Mouse (Mus musculus) forebrain, embryonic 16.5 days (tissue): ENCODE data around the gene Kcnj12. TPM values are rescaled to one million over a fixed set of nuclear protein-coding genes. Genes with fewer than 3 reads are reported as not detected.

ENCODE experiments used
- ATAC-seq: fragments of 200-750 bp; cut with Nextera tagmentation; 2 replicates; pipeline ENCODE4 v1.8.0; 2017; ENCODE audit warnings: mild to moderate bottlenecking, moderate library complexity
- H3K27ac ChIP-seq: fragments of 300-500 bp; sonication (generic); 2 replicates; pipeline ENCODE4 v1.5.1; 2014; ENCODE audit warnings: low read length, control low read depth
- H3K27me3 ChIP-seq: fragments of 300-500 bp; sonication (generic); replicated peaks from 2 replicates; pipeline ENCODE4 v1.6.1; 2014; ENCODE audit warnings: low read length; ENCODE audit not compliant: control insufficient read depth, insufficient read depth
- H3K36me3 ChIP-seq: fragments of 300-500 bp; sonication (generic); 2 replicates; pipeline ENCODE4 v1.6.1; 2014; ENCODE audit not compliant: control insufficient read depth, insufficient read depth
- H3K4me1 ChIP-seq: fragments of 300-500 bp; sonication (generic); replicated peaks from 2 replicates; pipeline ENCODE4 v1.6.1; 2014; ENCODE audit warnings: low read length; ENCODE audit not compliant: control insufficient read depth, insufficient read depth
- H3K4me2 ChIP-seq: fragments of 300-500 bp; sonication (generic); 2 replicates; pipeline ENCODE4 v1.6.1; 2014; ENCODE audit warnings: mild to moderate bottlenecking, low read length, control low read depth
- H3K4me3 ChIP-seq: fragments of 300-500 bp; sonication (generic); replicated peaks from 2 replicates; pipeline ENCODE4 v1.5.1; 2014; ENCODE audit warnings: mild to moderate bottlenecking, low read length, control low read depth
- H3K9ac ChIP-seq: fragments of 300-500 bp; sonication (generic); replicated peaks from 2 replicates; pipeline ENCODE4 v1.6.1; 2014; ENCODE audit warnings: low read depth, low read length, control low read depth
- H3K9me3 ChIP-seq: fragments of 300-500 bp; sonication (generic); 2 replicates; pipeline ENCODE4 v1.6.1; 2016; ENCODE audit warnings: low read length; ENCODE audit not compliant: control insufficient read depth
- WGBS: fragments of 180-500 bp; shearing (Covaris S2); extraction: QIAGEN DNeasy Blood & Tissue Kit; methylation state at CpG from one replicate; pipeline ENCODE4 v1.1.7; 2014; 5-methylcytosine and 5-hydroxymethylcytosine counted together
- polyA plus RNA-seq: library from polyadenylated mRNA; unstranded; fragments of >200 nt; fragmentation: Nextera tagmentation; extraction: Ambion mirVana; gene quantifications from 2 replicates; pipeline ENCODE4 v1.2.1, GENCODE M21; 2015

Kcnj12 gene
- polyA plus RNA-seq, 1 experiment from 2014 or later = 1.6 TPM

DNA sequence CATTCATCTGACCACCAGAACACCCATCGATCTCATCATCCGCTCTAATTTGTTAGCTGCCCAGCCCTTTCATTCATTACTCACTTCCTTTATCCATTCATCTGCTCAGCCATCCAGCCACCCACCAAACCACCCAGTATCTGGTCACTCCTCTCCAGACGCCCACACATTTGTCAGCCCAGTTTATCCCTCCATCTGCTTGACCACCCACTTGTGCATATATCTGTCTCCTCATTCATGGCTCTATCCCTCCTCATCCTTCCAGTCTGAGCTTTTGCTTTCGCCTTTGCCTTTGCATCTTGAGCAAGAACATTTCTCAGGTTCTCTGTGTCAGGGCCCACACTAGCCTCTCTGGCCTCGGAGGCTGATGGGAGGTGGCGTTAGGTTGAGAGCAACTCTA, 41.1 kb downstream of the Kcnj12 start:
- H3K9me3 ChIP-seq = no peaks in the 10 kb centered on the region
- peaks cover 5% of the 10 kb centered on the region for H3K4me1 ChIP-seq
- WGBS = 85% methylated on average over 6 of the region's 6 CpGs
- no peak overlapping the region for H3K27ac ChIP-seq
- ATAC-seq = no peak
- no peak overlapping the region for H3K4me2 ChIP-seq
- H3K9ac ChIP-seq = no peak overlapping the region
- H3K27me3 ChIP-seq = no peaks in the 10 kb centered on the region
- H3K36me3 ChIP-seq = no peaks in the 10 kb centered on the region
- no peak overlapping the region for H3K4me3 ChIP-seq

GRCm38 (mm10) chr11:61065620-61066019, 43.3 kb downstream of the Kcnj12 start:
- ATAC-seq = no peak
- Histone ChIP-seq H3K4me3 (no peak overlapping the region), H3K9me3 (no peaks in the 10 kb centered on the region), H3K4me1 (no peaks in the 10 kb centered on the region; the same call in 1 of the 2 replicates), H3K27me3 (no peaks in the 10 kb centered on the region), H3K4me2 (no peak overlapping the region), H3K9ac (no peak overlapping the region), H3K36me3 (no peaks in the 10 kb centered on the region), H3K27ac (no peak overlapping the region)
- 88% methylated on average over 6 of the region's 6 CpGs for WGBS

DNA sequence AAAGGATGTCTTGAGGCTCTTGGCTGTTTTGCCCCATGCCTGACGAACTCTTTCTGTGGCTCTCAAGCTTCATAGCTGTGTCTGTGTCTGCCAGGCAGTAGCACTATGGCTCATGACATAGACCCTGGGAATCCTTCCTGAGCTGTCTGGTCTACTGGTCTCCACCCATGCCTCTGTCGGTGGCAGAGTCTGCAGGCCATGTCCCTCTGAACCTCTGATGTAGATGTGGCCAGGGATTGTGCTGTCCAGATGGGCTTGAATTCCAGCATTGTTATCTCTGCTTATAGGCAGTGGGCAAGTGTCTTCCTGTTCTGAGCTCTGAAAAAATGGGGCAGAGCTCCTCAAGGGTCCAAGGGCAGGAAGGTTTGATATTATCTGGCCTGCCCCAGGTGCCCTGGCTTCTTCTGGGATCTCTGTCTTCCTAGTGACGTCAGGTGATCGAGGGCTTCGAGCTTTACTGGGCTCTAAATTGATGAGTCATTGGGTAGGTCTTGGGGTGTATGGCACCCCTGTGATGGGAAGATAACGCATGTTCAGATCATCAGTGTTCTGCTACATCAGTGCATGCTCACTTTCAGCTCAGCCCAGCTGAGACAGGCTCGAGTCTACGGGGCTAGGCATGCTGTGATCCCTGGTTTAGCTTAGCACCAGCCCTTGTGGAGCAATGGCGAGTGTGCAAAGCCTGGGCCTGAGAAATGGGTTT, 44.9 kb downstream of the Kcnj12 start:
- no peak overlapping the region for H3K9ac ChIP-seq
- WGBS = 94% methylated on average over 9 of the region's 9 CpGs
- ATAC-seq = no peak

GRCm38 (mm10) chr11:61068866-61069265, 46.5 kb downstream of the Kcnj12 start:
- WGBS = 77% methylated on average over 10 of the region's 10 CpGs
- no peaks in the 10 kb centered on the region for H3K27me3 ChIP-seq
- no peaks in the 10 kb centered on the region; the same call in 1 of the 2 replicates for H3K4me1 ChIP-seq
- no peak overlapping the region for H3K4me3 ChIP-seq
- H3K9me3 ChIP-seq = no peaks in the 10 kb centered on the region
- no peak for ATAC-seq
- no peak overlapping the region for H3K9ac ChIP-seq
- H3K27ac ChIP-seq = no peak overlapping the region
- H3K4me2 ChIP-seq = no peak overlapping the region
- H3K36me3 ChIP-seq = no peaks in the 10 kb centered on the region

More for the DNA sequence above, 44.9 kb downstream of the Kcnj12 start:
- no peaks in the 10 kb centered on the region for H3K27me3 ChIP-seq
- H3K4me3 ChIP-seq = no peak overlapping the region
- no peaks in the 10 kb centered on the region for H3K36me3 ChIP-seq
- H3K9me3 ChIP-seq = no peaks in the 10 kb centered on the region
- H3K4me2 ChIP-seq = no peak overlapping the region
- H3K4me1 ChIP-seq = no peaks in the 10 kb centered on the region; the same call in 1 of the 2 replicates
- H3K27ac ChIP-seq = no peak overlapping the region

GRCm38 (mm10) chr11:61069645-61070044, 47.3 kb downstream of the Kcnj12 start:
- no peak overlapping the region for H3K4me3 ChIP-seq
- no peak for ATAC-seq

GRCm38 (mm10) chr11:61074646-61075317, 52.4 kb downstream of the Kcnj12 start:
- Histone ChIP-seq H3K27me3 (no peaks in the 10 kb centered on the region), H3K27ac (no peak overlapping the region), H3K9ac (no peak overlapping the region), H3K36me3 (no peaks in the 10 kb centered on the region), H3K4me2 (no peak overlapping the region), H3K4me3 (no peak overlapping the region), H3K9me3 (no peaks in the 10 kb centered on the region), H3K4me1 (no peaks in the 10 kb centered on the region)
- WGBS = 90% methylated on average over 5 of the region's 5 CpGs
- no peak for ATAC-seq

More at GRCm38 (mm10) chr11:61069645-61070044, 47.3 kb downstream of the Kcnj12 start:
- H3K36me3 ChIP-seq = no peaks in the 10 kb centered on the region
- H3K27ac ChIP-seq = no peak overlapping the region
- no peaks in the 10 kb centered on the region for H3K9me3 ChIP-seq
- H3K4me2 ChIP-seq = no peak overlapping the region
- H3K4me1 ChIP-seq = no peaks in the 10 kb centered on the region; the same call in 1 of the 2 replicates
- H3K9ac ChIP-seq = no peak overlapping the region
- no peaks in the 10 kb centered on the region for H3K27me3 ChIP-seq
- WGBS = 97% methylated on average over 18 of the region's 18 CpGs

DNA sequence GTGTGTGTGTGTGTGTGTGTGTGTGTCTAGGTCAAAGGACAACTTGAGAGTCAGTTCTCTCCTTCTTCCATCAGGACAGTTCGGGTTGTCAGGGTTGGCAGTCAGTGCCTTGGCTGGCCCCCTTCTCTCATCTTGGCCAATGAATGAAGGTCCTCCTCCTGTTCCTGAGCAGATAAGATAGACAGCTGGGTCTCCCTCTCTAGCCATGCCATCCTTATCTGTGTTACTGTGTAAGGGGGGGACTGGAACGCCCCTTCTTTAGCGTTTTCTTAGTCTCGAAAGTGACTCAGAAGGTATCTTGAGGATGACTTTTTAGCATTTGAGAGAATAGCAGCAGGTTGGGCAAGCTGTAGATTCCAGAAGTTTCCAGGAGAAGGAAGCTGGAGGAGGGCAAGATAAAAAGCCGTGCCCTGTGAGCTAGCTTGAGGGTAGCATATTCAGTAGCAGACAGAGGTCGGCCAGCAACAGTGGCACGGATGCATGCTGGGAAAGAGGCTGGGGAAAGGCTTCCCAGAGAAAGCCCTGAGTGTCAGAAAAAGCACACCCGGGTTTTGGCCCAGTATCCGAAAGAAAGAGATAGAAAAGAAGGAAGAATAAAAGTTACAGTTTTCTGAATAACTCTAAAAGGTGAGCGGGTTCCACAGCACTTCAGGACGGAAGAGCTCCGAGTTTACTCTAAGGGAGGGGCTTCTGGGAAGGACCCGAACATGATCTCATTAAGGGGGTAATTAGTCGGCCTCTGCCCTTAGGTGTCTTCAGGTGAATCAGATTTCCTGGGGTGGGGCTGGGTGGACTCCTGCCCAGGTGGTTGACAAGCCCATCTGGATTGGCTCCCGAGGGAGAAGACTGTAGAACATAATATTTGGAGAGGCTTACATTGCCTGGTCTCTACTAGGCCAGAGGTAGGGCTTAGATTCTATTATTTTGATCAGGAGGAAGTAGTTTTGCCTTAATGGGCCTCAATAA, 53.3 kb downstream of the Kcnj12 start:
- H3K4me2 ChIP-seq = no peak overlapping the region
- 76% methylated on average over 15 of the region's 15 CpGs for WGBS

DNA sequence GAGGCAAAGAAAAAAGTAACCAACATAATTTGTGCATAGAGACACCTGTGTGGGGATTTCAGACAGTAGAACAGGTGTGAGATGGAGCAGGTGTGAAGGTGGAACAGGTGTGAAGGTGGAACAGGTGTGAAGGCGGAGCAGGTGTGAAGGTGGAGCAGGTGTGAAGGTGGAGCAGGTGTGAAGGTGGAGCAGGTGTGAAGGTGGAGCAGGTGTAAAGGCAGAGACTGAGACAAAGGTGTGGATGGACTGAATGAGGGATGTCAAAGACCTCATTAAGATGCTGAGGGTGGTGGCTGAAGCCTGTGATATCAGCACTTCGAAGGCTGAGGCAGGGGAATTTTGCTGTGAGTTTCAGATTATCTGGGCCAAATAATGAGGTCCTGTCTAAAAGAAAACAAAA, 59.3 kb downstream of the Kcnj12 start:
- H3K27ac ChIP-seq = no peak overlapping the region
- ATAC-seq = no peak
- H3K4me3 ChIP-seq = no peak overlapping the region
- no peak overlapping the region for H3K4me2 ChIP-seq
- no peaks in the 10 kb centered on the region for H3K4me1 ChIP-seq
- H3K9me3 ChIP-seq = no peaks in the 10 kb centered on the region
- WGBS = 82% methylated on average over 2 of the region's 2 CpGs
- no peaks in the 10 kb centered on the region for H3K27me3 ChIP-seq
- no peaks in the 10 kb centered on the region for H3K36me3 ChIP-seq
- no peak overlapping the region for H3K9ac ChIP-seq

More for the DNA sequence above, 53.3 kb downstream of the Kcnj12 start:
- no peaks in the 10 kb centered on the region for H3K9me3 ChIP-seq
- no peaks in the 10 kb centered on the region for H3K4me1 ChIP-seq
- no peak for ATAC-seq
- H3K4me3 ChIP-seq = no peak overlapping the region
- no peak overlapping the region for H3K9ac ChIP-seq
- H3K27ac ChIP-seq = no peak overlapping the region
- H3K36me3 ChIP-seq = no peaks in the 10 kb centered on the region
- no peaks in the 10 kb centered on the region for H3K27me3 ChIP-seq

DNA sequence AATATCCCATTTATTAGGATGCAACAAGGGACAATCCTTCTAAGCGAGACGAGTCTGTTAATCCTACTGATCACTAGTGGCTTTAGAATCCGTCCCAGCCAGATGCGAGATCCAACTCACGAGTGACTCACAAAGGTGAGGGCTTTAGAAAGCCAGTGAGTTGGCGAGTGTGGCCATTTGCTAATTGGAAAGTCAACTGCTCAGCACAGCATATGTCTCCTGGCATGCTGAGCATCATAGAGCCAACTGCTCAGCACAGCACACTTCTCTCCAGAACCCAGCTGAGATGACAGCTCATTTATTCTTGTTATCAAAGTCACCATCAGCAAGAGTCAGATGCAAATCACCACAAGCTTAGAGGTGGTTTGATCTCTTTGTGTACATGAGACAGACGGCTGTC, 67.8 kb downstream of the Kcnj12 start:
- Histone ChIP-seq H3K27me3 (no peaks in the 10 kb centered on the region), H3K4me1 (0 out of 2 replicates have a peak, but pooled peaks cover 3% of the 10 kb centered on the region), H3K9me3 (no peaks in the 10 kb centered on the region), H3K36me3 (no peaks in the 10 kb centered on the region), H3K9ac (no peak overlapping the region), H3K4me3 (no peak overlapping the region), H3K27ac (no peak overlapping the region), H3K4me2 (no peak overlapping the region)
- ATAC-seq = no peak
- WGBS = 68% methylated on average over 7 of the region's 7 CpGs
